Mouse (Mus musculus) olfactory bulb, adult 2 months (tissue): Measurements from ENCODE around the gene Lce1m.

Experiments
- CTCF ChIP-seq: fragments of 200-500 bp; IDR thresholded peaks from 2 replicates; pipeline ENCODE4 v1.5.1; 2012; ENCODE audit warnings: low read depth, mild to moderate bottlenecking, low read length, moderate library complexity; ENCODE audit not compliant: insufficient read depth
- POLR2A ChIP-seq: fragments of 200-500 bp; IDR thresholded peaks from 2 replicates; pipeline ENCODE4 v1.6.1; 2012; ENCODE audit warnings: mild to moderate bottlenecking, low read depth, low read length, moderate library complexity; ENCODE audit not compliant: insufficient read depth

DNA sequence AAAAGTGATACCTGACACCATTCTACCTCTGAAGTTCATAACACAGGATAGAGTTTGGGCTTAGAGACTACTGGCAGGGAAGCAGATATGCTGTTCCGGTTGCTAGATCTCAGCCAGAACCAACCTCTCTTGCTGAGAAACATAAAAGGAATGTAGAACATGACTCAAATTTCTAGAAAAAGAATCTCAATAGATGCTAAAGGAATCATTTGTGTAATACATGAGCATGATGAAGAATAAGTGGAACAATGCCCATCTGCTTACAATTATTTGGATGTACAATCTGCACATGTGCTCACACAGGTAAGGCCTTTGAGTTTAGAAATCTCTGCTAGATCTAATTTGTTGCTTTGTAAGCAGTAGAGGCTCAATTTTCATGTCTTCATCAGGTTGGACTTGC, 2.3 kb upstream of the Lce1m start:
- TF ChIP-seq CTCF (no peak), POLR2A (no peak)
